Mouse (Mus musculus) thymus, adult 2 months (tissue): ENCODE data around the gene Sv2b. TPM values are rescaled to one million over a fixed set of nuclear protein-coding genes. Genes with fewer than 3 reads are reported as not detected.

Source experiments
- DNase-seq: peaks from one replicate; pipeline ENCODE4 v3.0.0; 2021
- H3K27ac ChIP-seq: fragments of 200-500 bp; 2 replicates; pipeline ENCODE4 v1.5.1; 2012; ENCODE audit warnings: low read length, control low read depth; ENCODE audit not compliant: control insufficient read depth, insufficient read depth
- H3K27me3 ChIP-seq: fragments of 200-500 bp; 2 replicates; pipeline ENCODE4 v1.6.1; 2012; ENCODE audit warnings: mild to moderate bottlenecking, low read length, moderate library complexity, mixed read lengths; ENCODE audit not compliant: control insufficient read depth, insufficient read depth
- H3K36me3 ChIP-seq: fragments of 200-500 bp; 2 replicates; pipeline ENCODE4 v1.6.1; 2012; ENCODE audit warnings: mild to moderate bottlenecking, low read length, moderate library complexity; ENCODE audit not compliant: control insufficient read depth, insufficient read depth
- H3K4me1 ChIP-seq: fragments of 200-500 bp; replicated peaks from 2 replicates; pipeline ENCODE4 v1.6.1; 2012; ENCODE audit warnings: low read length; ENCODE audit not compliant: control insufficient read depth, insufficient read depth
- H3K4me3 ChIP-seq: fragments of 200-500 bp; 2 replicates; pipeline ENCODE4 v1.5.1; 2012; ENCODE audit warnings: mild to moderate bottlenecking, low read length, control low read depth, moderate library complexity; ENCODE audit not compliant: control insufficient read depth, insufficient read depth
- CTCF ChIP-seq: fragments of 200-500 bp; IDR thresholded peaks from 2 replicates; pipeline ENCODE4 v1.5.1; 2012; ENCODE audit warnings: mild to moderate bottlenecking, control low read depth, low read length, moderate library complexity, borderline replicate concordance; ENCODE audit not compliant: control insufficient read depth, poor library complexity, insufficient read depth; ENCODE audit errors: extremely low read depth
- POLR2A ChIP-seq: fragments of 200-500 bp; IDR thresholded peaks from 2 replicates; pipeline ENCODE4 v1.6.1; 2012; ENCODE audit warnings: mild to moderate bottlenecking, low read length, control low read depth, moderate library complexity; ENCODE audit not compliant: control insufficient read depth, poor library complexity, insufficient read depth; ENCODE audit errors: extremely low read depth
- WGBS: fragments of 180-500 bp; shearing (Covaris S2); methylation state at CpG from one replicate; pipeline ENCODE4 v1.1.7; 2018; 5-methylcytosine and 5-hydroxymethylcytosine counted together
- polyA plus RNA-seq: library from polyadenylated mRNA; depleted of rRNA; stranded (reverse); fragments of >200 nt; gene quantifications from 2 replicates; pipeline ENCODE4 v1.2.3, GENCODE M21; 2012

Sv2b gene
- polyA plus RNA-seq, 1 experiment: 0.94 TPM

DNA sequence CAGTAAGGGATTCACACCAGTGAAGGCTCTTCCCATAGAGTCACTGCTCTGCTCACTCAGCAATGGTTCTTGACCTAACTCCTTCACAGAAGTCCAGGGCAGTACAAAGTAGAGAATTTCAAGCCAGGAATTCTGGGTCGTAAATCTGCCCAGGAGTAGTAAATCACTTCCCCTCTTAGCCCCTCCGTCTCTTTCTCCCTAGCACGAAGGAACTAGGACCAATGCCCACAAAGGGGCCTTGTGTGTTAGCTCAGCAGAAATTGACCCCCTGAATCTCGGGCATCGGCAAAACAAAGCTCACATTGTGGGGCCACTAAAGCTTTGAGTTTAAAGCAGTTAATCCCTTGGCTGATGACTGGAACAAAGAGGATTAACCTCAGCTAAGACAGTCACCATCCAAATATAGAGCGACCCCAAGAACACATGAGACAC lies 12.4 kb downstream of the Sv2b start:
- no peak for DNase-seq
- Histone ChIP-seq H3K36me3 (no peaks in the 10 kb centered on the region), H3K27ac (no peak overlapping the region), H3K27me3 (no peaks in the 10 kb centered on the region), H3K4me1 (no peaks in the 10 kb centered on the region), H3K4me3 (no peak overlapping the region)
- 66% methylated on average over 6 of the region's 6 CpGs for WGBS
- TF ChIP-seq POLR2A (no peak), CTCF (no peak)

DNA sequence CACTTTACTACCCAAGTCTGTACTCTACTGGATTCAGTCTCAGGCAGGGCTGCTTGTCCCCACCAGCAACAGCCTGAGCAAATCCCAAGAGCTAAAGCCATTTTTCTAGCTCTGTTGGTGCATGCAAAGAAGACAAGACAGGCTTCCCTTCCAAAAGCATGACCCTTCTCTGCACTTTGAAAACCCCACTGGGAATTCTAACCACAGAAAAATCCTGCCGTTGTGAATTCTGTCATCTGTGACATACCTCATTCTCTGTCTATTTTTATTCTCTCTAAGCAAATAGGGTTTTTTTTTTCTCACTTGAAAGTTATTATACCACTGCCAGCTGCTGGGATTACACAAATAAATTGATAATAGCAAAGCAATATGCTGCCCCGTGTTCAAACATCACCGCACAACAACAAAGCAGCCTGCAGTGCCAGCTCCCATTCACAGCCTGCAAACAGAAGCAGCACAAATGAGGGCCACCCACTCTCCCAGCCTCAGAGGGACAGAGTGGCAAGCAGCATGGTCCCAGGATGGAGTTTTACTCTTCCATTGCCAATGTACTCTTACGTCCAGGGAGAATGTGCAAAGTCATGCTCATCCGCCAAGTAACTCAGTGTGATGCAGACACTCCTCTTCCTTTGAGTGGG lies 13.7 kb downstream of the Sv2b start:
- TF ChIP-seq POLR2A (no peak), CTCF (no peak)
- no peaks in the 10 kb centered on the region for H3K36me3 ChIP-seq
- WGBS: 82% methylated on average over 5 of the region's 5 CpGs
- no peak overlapping the region for H3K4me3 ChIP-seq
- no peak overlapping the region for H3K27ac ChIP-seq
- no peaks in the 10 kb centered on the region for H3K27me3 ChIP-seq
- no peaks in the 10 kb centered on the region for H3K4me1 ChIP-seq
- no peak for DNase-seq

DNA sequence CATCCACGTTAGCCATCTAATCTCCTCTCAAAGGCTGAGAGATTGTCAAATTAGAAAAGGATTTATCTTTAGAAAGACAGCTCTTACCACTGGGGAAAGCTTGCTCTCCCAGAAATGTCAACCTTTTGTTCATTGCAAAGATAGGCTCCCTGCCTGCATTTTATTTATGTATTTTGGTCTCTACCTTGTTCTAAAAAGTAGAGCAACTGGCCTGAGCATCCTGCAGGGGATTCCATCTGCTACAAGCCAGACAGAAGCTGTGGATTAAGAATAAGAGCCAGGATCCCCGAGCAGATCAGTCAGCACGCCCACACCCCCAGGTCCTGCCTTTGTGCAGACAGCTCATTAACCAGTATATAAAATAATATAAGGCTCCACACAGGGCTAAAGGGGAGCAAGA lies 16.8 kb downstream of the Sv2b start:
- no peaks in the 10 kb centered on the region for H3K4me1 ChIP-seq
- 83% methylated on average over 3 of the region's 3 CpGs for WGBS
- no peak for TF ChIP-seq CTCF
- no peaks in the 10 kb centered on the region for H3K36me3 ChIP-seq
- no peak overlapping the region for H3K27ac ChIP-seq
- DNase-seq: no peak
- no peaks in the 10 kb centered on the region for H3K27me3 ChIP-seq
- no peak overlapping the region for H3K4me3 ChIP-seq

DNA sequence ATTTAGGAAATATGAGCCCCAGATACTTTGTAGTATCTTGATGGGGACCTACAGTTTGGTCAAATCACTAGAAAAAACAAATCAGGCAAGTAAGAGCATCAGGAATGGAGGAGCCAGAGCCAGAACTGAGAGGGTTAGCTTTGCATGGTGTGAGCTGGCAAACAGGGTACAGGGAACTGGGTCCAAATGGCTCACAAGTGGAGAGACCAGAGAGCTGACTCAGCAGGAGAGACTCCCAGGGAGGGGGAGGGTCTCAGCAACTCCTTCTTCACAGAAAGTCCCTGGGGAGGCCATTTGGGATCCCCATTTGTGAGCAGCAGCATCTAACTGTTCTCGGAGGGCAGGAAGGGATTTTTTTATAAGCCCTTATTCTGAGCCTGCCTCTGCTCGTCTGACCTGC lies 18.5 kb downstream of the Sv2b start:
- WGBS: 78% methylated on average over 2 of the region's 2 CpGs
- H3K4me3 ChIP-seq: no peak overlapping the region
- H3K27ac ChIP-seq: no peak overlapping the region
- TF ChIP-seq CTCF (no peak), POLR2A (no peak)
- H3K27me3 ChIP-seq: no peaks in the 10 kb centered on the region
- no peak for DNase-seq
- no peaks in the 10 kb centered on the region for H3K36me3 ChIP-seq
- H3K4me1 ChIP-seq: no peaks in the 10 kb centered on the region

DNA sequence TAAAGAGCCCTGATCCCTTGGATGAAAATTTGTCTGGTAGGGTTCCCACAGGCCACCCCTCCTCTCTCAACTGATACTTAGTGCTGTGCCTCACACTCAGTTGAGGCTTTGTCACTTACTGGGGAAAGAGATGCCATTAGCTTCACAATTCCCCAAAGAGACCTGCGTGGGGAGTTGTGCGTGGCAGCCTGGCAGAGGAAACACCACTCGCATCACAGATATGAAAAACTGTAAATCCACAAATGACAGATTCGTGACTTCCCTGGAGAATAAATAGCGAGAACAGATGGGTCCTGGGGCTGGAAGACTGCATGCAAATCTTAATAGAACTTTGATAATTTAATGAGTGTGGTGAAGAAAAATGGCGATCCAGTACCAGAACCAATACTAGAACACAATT lies 21.8 kb downstream of the Sv2b start:
- no peak for TF ChIP-seq POLR2A
- no peak for TF ChIP-seq CTCF
- WGBS: 92% methylated on average over 6 of the region's 6 CpGs
- no peak overlapping the region for H3K4me3 ChIP-seq
- no peaks in the 10 kb centered on the region for H3K36me3 ChIP-seq
- H3K27me3 ChIP-seq: no peaks in the 10 kb centered on the region
- H3K4me1 ChIP-seq: no peaks in the 10 kb centered on the region
- no peak for DNase-seq
- H3K27ac ChIP-seq: no peak overlapping the region

DNA sequence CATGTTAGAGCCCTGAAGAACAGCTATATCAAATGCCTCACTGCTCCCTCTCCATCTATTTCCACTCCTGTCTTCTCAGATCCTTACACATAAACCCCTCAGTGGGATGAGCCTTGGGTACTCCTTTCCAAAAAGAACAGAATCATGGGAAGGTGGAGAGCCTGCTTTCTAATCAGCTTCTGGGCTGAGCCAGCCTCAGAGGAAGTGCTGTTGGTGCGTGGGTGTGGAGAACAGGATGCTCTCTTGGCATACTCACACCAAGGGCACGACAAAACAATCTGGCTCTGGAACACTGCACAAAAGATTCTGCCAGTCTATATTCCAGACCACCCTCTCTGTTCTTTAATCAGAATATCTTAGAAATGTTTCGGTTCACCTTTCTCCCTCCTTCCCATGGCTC lies 26.1 kb downstream of the Sv2b start:
- 52% methylated on average over 3 of the region's 3 CpGs for WGBS
- no peak overlapping the region for H3K27ac ChIP-seq
- H3K27me3 ChIP-seq: no peaks in the 10 kb centered on the region
- no peak for DNase-seq
- H3K4me3 ChIP-seq: no peak overlapping the region
- H3K4me1 ChIP-seq: no peaks in the 10 kb centered on the region
- TF ChIP-seq CTCF: no peak
- TF ChIP-seq POLR2A: no peak
- H3K36me3 ChIP-seq: no peaks in the 10 kb centered on the region

DNA sequence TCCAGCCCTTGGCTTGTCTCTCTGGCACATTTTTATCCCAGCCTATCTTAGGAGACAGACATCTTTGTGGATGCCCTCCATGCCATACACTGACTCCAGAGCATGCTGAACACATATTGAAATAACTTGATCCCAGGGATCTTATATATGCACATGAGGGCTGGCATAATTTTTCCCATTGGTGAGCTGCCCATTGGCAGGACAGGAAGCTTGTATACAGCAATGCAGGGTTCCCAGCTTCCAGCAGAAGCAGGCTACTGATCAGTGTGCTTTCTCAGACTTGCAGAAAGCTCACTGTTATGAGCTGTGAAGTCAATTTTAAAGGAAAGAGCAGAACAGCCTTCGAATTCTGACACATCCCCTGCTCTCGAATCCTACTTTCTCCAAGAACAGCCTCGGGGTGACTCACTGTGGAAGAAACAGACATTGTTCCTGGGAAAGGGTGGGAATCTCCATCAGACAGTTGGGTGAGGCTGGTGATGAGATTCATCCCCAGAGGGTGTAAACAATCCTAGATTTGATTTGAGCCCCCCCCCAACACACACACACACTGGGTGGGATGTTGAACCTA lies 26.9 kb downstream of the Sv2b start:
- 89% methylated on average over 3 of the region's 3 CpGs for WGBS
- Histone ChIP-seq H3K4me3 (no peak overlapping the region), H3K27me3 (no peaks in the 10 kb centered on the region), H3K4me1 (no peaks in the 10 kb centered on the region), H3K36me3 (no peaks in the 10 kb centered on the region), H3K27ac (no peak overlapping the region)
- DNase-seq: no peak
- TF ChIP-seq POLR2A (no peak), CTCF (no peak)
